Mouse (Mus musculus) liver, adult (tissue): ENCODE measurements around the gene Dclk3.

Experiments used
- GATA4 ChIP-seq: IDR thresholded peaks from 2 replicates; pipeline ENCODE4 v1.6.1; 2014; ENCODE audit warnings: mild to moderate bottlenecking, low read length; ENCODE audit not compliant: insufficient replicate concordance

Gene Dclk3

DNA sequence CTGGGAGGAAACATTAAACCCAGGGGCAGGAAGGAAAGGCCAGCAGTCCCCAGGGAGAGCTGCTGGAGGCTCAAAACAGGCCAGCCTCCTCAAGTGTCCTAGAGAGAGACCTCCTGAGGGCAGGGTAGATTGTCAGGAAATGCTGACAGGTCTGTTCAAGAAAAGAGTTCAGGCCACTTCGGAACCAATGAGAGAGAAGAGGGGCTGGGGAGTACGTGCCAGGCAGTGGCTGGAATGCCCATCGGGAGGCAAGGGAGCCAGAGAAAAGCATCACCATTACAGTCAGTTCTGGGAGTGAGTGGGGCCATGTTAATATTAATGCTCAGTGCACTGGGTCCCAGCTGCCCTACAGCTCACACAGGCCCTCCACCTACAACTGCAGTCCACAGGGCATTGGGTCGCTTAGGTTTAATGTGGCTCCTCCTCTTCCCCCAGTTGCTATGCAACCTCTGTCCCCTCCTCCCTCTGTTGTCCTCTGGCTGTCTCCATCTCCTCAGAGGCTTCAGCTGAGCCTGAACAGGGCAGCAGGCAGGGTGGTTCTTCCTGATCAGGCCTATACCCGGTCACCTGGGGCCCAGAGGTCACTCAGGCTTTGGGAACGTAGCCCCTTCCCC is 21.4 kb downstream of the Dclk3 start:
- TF ChIP-seq GATA4, result no peak

- TF ChIP-seq GATA4, result no peak
Measured at GRCm38 (mm10) chr9:111461415-111462103, 22.7 kb downstream of the Dclk3 start.

GRCm38 (mm10) chr9:111465666-111466065 is 26.8 kb downstream of the Dclk3 start:
- TF ChIP-seq GATA4, result no peak

GRCm38 (mm10) chr9:111473686-111474457 is 35.0 kb downstream of the Dclk3 start:
- TF ChIP-seq GATA4, result no peak; the same call in 1 of the 2 replicates

- TF ChIP-seq GATA4, result no peak
Measured at GRCm38 (mm10) chr9:111474458-111474745, 35.5 kb downstream of the Dclk3 start.

DNA sequence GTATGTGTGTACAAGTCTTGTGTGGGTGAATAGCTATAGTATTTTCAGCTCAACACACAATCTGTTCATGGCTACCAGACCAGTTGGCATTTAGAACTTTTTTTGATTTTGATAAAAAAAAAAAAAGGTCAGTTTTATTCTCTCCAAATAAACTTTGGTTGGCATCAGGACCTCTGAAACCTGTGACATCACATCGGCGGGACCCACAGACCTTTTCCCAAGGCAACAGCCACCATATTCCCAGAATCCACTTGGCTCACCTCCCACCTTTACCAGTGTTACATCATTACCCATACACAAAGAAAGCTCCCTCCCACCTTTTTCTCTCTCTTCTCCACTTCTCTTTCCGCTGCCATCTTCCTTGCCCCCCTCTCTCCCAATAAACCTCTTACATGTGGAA is 36.4 kb downstream of the Dclk3 start:
- TF ChIP-seq GATA4, result no peak

- TF ChIP-seq GATA4, result no peak
Measured at GRCm38 (mm10) chr9:111475973-111476372, 37.1 kb downstream of the Dclk3 start.

GRCm38 (mm10) chr9:111476479-111477016 is 37.7 kb downstream of the Dclk3 start:
- no peak for TF ChIP-seq GATA4

GRCm38 (mm10) chr9:111478853-111479490 is 40.1 kb downstream of the Dclk3 start:
- TF ChIP-seq GATA4, result no peak

- no peak for TF ChIP-seq GATA4
Measured at GRCm38 (mm10) chr9:111481011-111481410, 42.1 kb downstream of the Dclk3 start.

DNA sequence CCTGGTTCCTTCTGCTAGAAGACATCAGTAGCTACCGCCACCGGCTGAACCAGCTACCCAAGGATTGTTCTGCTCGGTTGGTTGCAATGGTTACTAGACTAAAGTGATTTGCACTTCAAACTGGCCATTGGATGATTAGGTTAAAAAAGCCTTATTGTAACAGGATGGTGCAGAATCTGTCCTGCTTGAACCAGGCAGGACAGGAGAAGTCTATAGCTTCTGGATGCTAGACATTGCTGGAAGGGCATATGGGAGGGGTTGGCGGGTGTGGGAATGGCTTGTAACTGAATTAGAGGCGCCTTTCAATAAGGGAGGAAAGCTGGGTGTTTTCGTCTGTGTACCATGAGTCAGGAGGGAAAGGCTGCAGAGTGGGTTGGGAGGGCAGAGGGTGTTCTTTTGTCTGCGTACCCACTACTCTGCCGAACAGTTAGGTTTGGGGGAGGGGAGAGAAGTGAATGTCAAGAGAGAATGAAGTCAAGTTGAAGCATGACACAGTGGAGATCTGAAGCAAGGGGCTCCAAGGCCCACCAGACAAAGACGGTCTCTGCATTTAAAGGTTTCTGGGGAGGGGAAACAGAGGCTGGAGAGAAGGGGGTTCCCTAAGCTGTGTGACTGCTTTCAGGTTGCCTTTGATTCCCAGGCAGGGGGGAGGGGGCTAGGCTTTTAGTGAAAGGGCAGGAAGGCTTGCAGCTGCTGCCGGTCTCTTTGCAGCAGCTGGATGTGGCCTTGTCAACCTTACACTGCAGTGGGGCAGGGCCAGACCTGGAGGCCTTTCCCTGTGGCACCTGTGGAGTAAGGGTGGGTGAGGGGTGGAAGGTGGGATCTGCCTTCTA is 48.0 kb downstream of the Dclk3 start:
- TF ChIP-seq GATA4, result no peak

DNA sequence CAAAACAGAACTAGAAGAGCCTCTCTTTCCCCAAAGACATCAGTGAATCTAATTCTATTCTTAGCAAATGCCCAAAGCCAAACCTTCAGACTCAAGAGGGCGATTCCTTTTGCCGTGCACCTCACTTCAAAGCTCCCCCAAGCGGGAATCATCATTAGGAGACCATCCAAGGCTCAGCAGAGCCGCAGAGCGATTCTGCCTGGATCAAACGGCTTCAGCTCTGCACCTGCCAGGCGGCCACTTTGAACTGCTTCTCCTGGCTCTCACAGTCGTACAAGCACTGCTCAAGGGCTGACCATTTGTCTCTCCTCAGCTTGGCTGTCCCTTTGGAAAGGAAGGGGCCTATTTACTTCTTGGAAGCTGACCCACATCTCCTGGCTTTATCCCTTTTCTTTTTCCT is 51.7 kb downstream of the Dclk3 start:
- no peak for TF ChIP-seq GATA4

DNA sequence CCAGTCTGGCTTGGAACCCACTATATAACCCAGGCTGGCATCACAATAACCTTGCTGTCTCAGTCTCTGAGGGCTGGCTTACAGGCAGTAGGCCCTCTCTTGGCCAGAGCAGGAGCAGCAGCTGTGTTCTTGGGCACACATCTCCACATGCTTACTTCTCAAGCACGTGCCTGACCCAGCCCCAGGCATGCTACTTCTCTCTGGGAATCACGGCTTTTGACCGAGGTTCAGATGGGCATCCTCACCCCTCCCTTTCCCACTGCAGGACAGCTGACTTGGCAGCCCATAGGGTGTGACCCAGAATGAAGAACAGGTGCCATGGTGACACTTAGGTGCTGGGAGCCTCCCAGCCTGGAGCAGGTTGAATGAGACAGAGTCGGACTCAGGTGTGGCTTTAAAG is 52.4 kb downstream of the Dclk3 start:
- TF ChIP-seq GATA4, result no peak

GRCm38 (mm10) chr9:111493490-111493889 is 54.6 kb downstream of the Dclk3 start:
- no peak for TF ChIP-seq GATA4

DNA sequence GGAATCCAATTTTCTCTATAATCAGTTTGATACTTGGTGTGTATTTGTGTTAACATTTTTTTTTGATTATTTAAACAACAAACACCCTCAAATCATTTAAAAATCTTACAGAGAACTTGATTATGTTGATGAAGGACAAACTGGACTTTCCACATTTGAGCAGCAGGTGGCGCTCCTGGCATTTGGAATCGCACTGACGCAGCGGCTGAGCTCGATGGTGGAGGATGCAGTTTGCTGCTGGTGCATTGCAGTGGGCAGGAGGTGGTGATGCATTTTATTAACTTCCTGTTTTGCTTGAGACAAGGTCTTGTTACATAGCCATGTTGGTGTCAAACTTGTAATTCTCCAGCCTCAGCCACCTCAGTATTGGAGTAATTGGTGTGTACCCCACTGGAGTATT is 56.7 kb downstream of the Dclk3 start:
- no peak for TF ChIP-seq GATA4
